19 mouse cellular contexts compared by ENCODE assay signal in the genomic region with DNA sequence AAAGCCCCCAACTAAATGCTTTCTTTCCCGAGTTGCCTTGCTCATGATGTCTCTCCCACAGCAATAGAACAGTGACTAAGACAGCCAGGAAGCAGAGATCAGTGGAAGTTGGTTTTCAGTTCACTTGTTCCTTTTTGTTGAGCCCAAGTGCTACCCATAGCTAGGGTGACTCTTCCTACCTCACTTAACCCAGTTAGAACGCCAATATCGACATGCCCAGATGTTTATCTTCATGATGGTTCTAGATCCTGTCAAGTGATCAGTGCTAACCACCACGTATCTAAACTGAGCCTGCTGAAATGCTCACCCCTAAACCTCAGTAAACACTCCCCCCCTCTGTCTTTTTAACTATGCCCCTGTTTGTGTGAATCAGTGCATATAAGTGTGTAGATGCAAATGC. TPM values are rescaled to one million over a fixed set of nuclear protein-coding genes. Genes with fewer than 3 reads are reported as not detected.
"Had no signal": no experiment of that assay in that cellular context is flagged by ENCODE, and none has a peak within 500 bp of the region (broad histone marks: within the 10 kb centered on the region; RNA-seq: fewer than 3 reads in every experiment).

No protein-coding gene starts in this region.

- H3K27me3 ChIP-seq: neural tube, embryonic 13.5 days; neural tube, embryonic 15.5 days; stomach, embryonic 15.5 days had no signal

- DNase-seq: retina, postnatal 1 day; right cerebral cortex, adult 18-20 months; right cerebral cortex, postnatal 14 days; right cerebral cortex, postnatal 25 days; right cerebral cortex, postnatal 4 days; spleen, adult 18-20 months; thymus, adult 18-20 months; thymus, adult 2 months; thymus, postnatal 14 days; thymus, postnatal 25 days; thymus, postnatal 36 days; thymus, postnatal 4 days had no signal

- H3K27ac ChIP-seq: neural tube, embryonic 13.5 days; neural tube, embryonic 15.5 days; stomach, embryonic 15.5 days; stomach, postnatal 0 days had no signal

- H3K4me2 ChIP-seq: neural tube, embryonic 13.5 days; neural tube, embryonic 15.5 days; stomach, embryonic 15.5 days had no signal

- H3K9me3 ChIP-seq: neural tube, embryonic 13.5 days; neural tube, embryonic 15.5 days; stomach, embryonic 15.5 days had no signal

- H3K36me3 ChIP-seq: neural tube, embryonic 13.5 days; neural tube, embryonic 15.5 days; stomach, embryonic 15.5 days had no signal

- H3K9ac ChIP-seq: neural tube, embryonic 13.5 days; neural tube, embryonic 15.5 days; stomach, embryonic 15.5 days had no signal

- H3K4me3 ChIP-seq: neural tube, embryonic 13.5 days; neural tube, embryonic 15.5 days; stomach, embryonic 15.5 days had no signal

RNA-seq across cellular contexts. Expression of a gene that starts 12.4 kb away (rescaled TPM):
- total RNA-seq: neutrophil, adult 5-6 weeks had no signal
- polyA plus RNA-seq: neural tube, embryonic 13.5 days; neural tube, embryonic 14.5 days; neural tube, embryonic 15.5 days; stomach, embryonic 14.5 days had no signal

RNA-seq across cellular contexts. Expression of a gene that starts 22.5 kb away (rescaled TPM):
- polyA plus RNA-seq: neural tube, embryonic 14.5 days had no signal

RNA-seq across cellular contexts. Expression of a gene that starts 38.1 kb away (rescaled TPM):
- polyA plus RNA-seq: neural tube, embryonic 14.5 days had no signal
